Mouse (Mus musculus) C2C12 (cell line): ENCODE results near the gene Serpinf1. TPM values are rescaled to one million over a fixed set of nuclear protein-coding genes. Genes with fewer than 3 reads are reported as not detected.

Experiments used
- H3K27me3 ChIP-seq: one replicate; pipeline ENCODE4 v1.6.1; 2011; ENCODE audit not compliant: control insufficient read depth, insufficient read depth, insufficient read length
- H3K36me3 ChIP-seq: one replicate; pipeline ENCODE4 v1.6.1; 2011; ENCODE audit not compliant: control insufficient read depth, insufficient read depth
- H3K4me3 ChIP-seq: one replicate; pipeline ENCODE4 v1.5.1; 2011; ENCODE audit warnings: mild to moderate bottlenecking, control low read depth; ENCODE audit not compliant: poor library complexity, insufficient read depth, severe bottlenecking
- H3K79me2 ChIP-seq: one replicate; pipeline ENCODE4 v1.6.1; 2011; ENCODE audit not compliant: control insufficient read depth, insufficient read depth
- H3K79me3 ChIP-seq: one replicate; pipeline ENCODE4 v1.6.1; 2011; ENCODE audit warnings: low read depth, control low read depth
- H3ac ChIP-seq: one replicate; pipeline ENCODE3; 2011; ENCODE audit warnings: low read depth; ENCODE audit not compliant: control insufficient read depth, insufficient read length
- CEBPB ChIP-seq: IDR thresholded peaks from one replicate; pipeline ENCODE4 v1.6.1; 2011; ENCODE audit warnings: low read depth, mild to moderate bottlenecking, control low read depth, moderate library complexity
- CTCF ChIP-seq: IDR thresholded peaks from one replicate; pipeline ENCODE4 v1.5.1; 2011; ENCODE audit not compliant: control insufficient read depth, insufficient read depth, insufficient read length
- FOSL1 ChIP-seq: IDR thresholded peaks from one replicate; pipeline ENCODE4 v1.8.0; 2011; ENCODE audit warnings: mild to moderate bottlenecking, low read length; ENCODE audit not compliant: poor library complexity, insufficient read depth, severe bottlenecking
- MAX ChIP-seq: IDR thresholded peaks from one replicate; pipeline ENCODE4 v1.6.1; 2011; ENCODE audit warnings: mild to moderate bottlenecking, control low read depth
- MYOD1 ChIP-seq: IDR thresholded peaks from one replicate; pipeline ENCODE4 v1.6.1; 2011; ENCODE audit warnings: low read depth; ENCODE audit not compliant: control insufficient read depth, insufficient read length
- MYOG ChIP-seq: IDR thresholded peaks from one replicate; pipeline ENCODE4 v1.6.1; 2011; ENCODE audit not compliant: control insufficient read depth, insufficient read length; ENCODE audit errors: extremely low read depth
- USF1 ChIP-seq: IDR thresholded peaks from one replicate; pipeline ENCODE4 v1.6.1; 2011; ENCODE audit warnings: low read depth, mild to moderate bottlenecking, control low read depth, moderate library complexity
- polyA plus RNA-seq: library from polyadenylated mRNA; unstranded; fragments of >200 nt; fragmentation: generic; extraction: Trizol; gene quantifications from one replicate; pipeline ENCODE4 v1.2.1, GENCODE M21; 2012; ENCODE audit warnings: missing spikeins

Gene Serpinf1
- polyA plus RNA-seq, 1 experiment = 1,152 TPM

- Histone ChIP-seq H3K79me3 (peaks cover 19% of the 10 kb centered on the region), H3ac (no peak overlapping the region), H3K79me2 (peaks cover 30% of the 10 kb centered on the region), H3K27me3 (no peaks in the 10 kb centered on the region), H3K36me3 (no peaks in the 10 kb centered on the region), H3K4me3 (no peak overlapping the region)
- TF ChIP-seq FOSL1 (no peak), CEBPB (no peak), MYOD1 (no peak), USF1 (no peak), MYOG (no peak), CTCF (no peak), MAX (no peak)
These were observed 2.0 kb upstream of the Serpinf1 start for GRCm38 (mm10) chr11:75424459-75424858.

GRCm38 (mm10) chr11:75424033-75424432 is 1.5 kb upstream of the Serpinf1 start:
- H3K79me3 ChIP-seq = peaks cover 19% of the 10 kb centered on the region
- TF ChIP-seq CEBPB (no peak), CTCF (no peak), MYOD1 (no peak), USF1 (no peak), MYOG (no peak), FOSL1 (no peak), MAX (no peak)
- H3K36me3 ChIP-seq = no peaks in the 10 kb centered on the region
- no peak overlapping the region for H3K4me3 ChIP-seq
- no peak overlapping the region for H3ac ChIP-seq
- peaks cover 30% of the 10 kb centered on the region for H3K79me2 ChIP-seq
- H3K27me3 ChIP-seq = no peaks in the 10 kb centered on the region

GRCm38 (mm10) chr11:75423091-75423490 is 590 bp upstream of the Serpinf1 start:
- H3K4me3 ChIP-seq = no peak overlapping the region
- H3K27me3 ChIP-seq = no peaks in the 10 kb centered on the region
- H3K79me3 ChIP-seq = peaks cover 24% of the 10 kb centered on the region
- peak; percentile 71 for TF ChIP-seq MYOD1
- TF ChIP-seq CTCF = no peak
- peaks cover 36% of the 10 kb centered on the region for H3K79me2 ChIP-seq
- H3ac ChIP-seq = no peak overlapping the region
- H3K36me3 ChIP-seq = peaks cover 3% of the 10 kb centered on the region

- Histone ChIP-seq H3K4me3 (peak overlapping the region; percentile 59), H3K27me3 (no peaks in the 10 kb centered on the region), H3K79me3 (peaks cover 25% of the 10 kb centered on the region), H3K79me2 (peaks cover 47% of the 10 kb centered on the region), H3K36me3 (peaks cover 16% of the 10 kb centered on the region), H3ac (peak overlapping the region; percentile 91)
- TF ChIP-seq CEBPB (no peak), MYOD1 (no peak), USF1 (no peak), FOSL1 (no peak)
These were observed 1.0 kb downstream of the Serpinf1 start for GRCm38 (mm10) chr11:75421375-75422012.

GRCm38 (mm10) chr11:75420810-75421374 is 1.6 kb downstream of the Serpinf1 start:
- Histone ChIP-seq H3K27me3 (no peaks in the 10 kb centered on the region), H3K36me3 (peaks cover 16% of the 10 kb centered on the region), H3K79me2 (peaks cover 47% of the 10 kb centered on the region), H3K79me3 (peaks cover 25% of the 10 kb centered on the region), H3K4me3 (peak overlapping the region; percentile 59), H3ac (peak overlapping the region; percentile 91)
- no peak for TF ChIP-seq USF1
- TF ChIP-seq FOSL1 = no peak
- TF ChIP-seq CTCF = no peak
- peak; percentile 45 for TF ChIP-seq MYOD1
- TF ChIP-seq MAX = no peak
- TF ChIP-seq MYOG = no peak
- no peak for TF ChIP-seq CEBPB

- Histone ChIP-seq H3K79me3 (peaks cover 25% of the 10 kb centered on the region), H3K27me3 (no peaks in the 10 kb centered on the region), H3ac (no peak overlapping the region), H3K79me2 (peaks cover 47% of the 10 kb centered on the region), H3K36me3 (peaks cover 17% of the 10 kb centered on the region), H3K4me3 (no peak overlapping the region)
- TF ChIP-seq CTCF (no peak), MAX (no peak), MYOD1 (no peak), FOSL1 (no peak), MYOG (no peak), CEBPB (no peak)
These were observed 2.5 kb downstream of the Serpinf1 start for GRCm38 (mm10) chr11:75420037-75420436.
